Mouse (Mus musculus): ENCODE data around the gene Wrap73. TPM values are rescaled to one million over a fixed set of nuclear protein-coding genes. Genes with fewer than 3 reads are reported as not detected.

Wrap73 gene
- 47.5 and 50.3 TPM in 2 replicates for polyA plus RNA-seq (2016; fragmentation: Nextera tagmentation; extraction: Ambion mirVana)

- Histone ChIP-seq H3K36me3 (replicated peaks) (peaks cover 15% of the 10 kb centered on the region), H3K27me3 (ENCODE audit: poor library complexity, severe bottlenecking) (peaks cover 59% of the 10 kb centered on the region), H3K27ac (peak within 1 kb of the TSS; percentile 90), H3K4me1 (peaks cover 46% of the 10 kb centered on the region), H3K9me3 (no peaks in the 10 kb centered on the region), H3K4me3 (peak within 1 kb of the TSS; percentile 77)
- WGBS, result 3% methylated on average over 49 of the region's 49 CpGs
- peak; percentile 92 for DNase-seq (ENCODE audit: extremely low spot score, low spot score)
Observed at GRCm38 (mm10) chr4:154142211-154143040, at the start of gene Wrap73. Gene Wrap73 (plus strand): TSS chr4:154142372.

GRCm38 (mm10) chr4:154093210-154093609 lies 49.0 kb upstream of the Wrap73 start:
- no peak for DNase-seq (ENCODE audit: extremely low spot score, low spot score)
- Histone ChIP-seq H3K27me3 (ENCODE audit: poor library complexity, severe bottlenecking) (peaks cover 44% of the 10 kb centered on the region; the same call in 1 of the 2 replicates), H3K9me3 (no peaks in the 10 kb centered on the region), H3K4me1 (peaks cover 5% of the 10 kb centered on the region), H3K27ac (no peak overlapping the region), H3K36me3 (replicated peaks) (no peaks in the 10 kb centered on the region), H3K4me3 (no peak overlapping the region)
- 28% methylated on average over 9 of the region's 9 CpGs for WGBS

- Histone ChIP-seq H3K4me3 (no peak overlapping the region), H3K9me3 (no peaks in the 10 kb centered on the region), H3K36me3 (replicated peaks) (no peaks in the 10 kb centered on the region), H3K4me1 (no peaks in the 10 kb centered on the region; the same call in 1 of the 2 replicates), H3K27me3 (ENCODE audit: poor library complexity, severe bottlenecking) (peaks cover 31% of the 10 kb centered on the region; the same call in 1 of the 2 replicates), H3K27ac (no peak overlapping the region)
- WGBS, result 25% methylated on average over 6 of the region's 6 CpGs
- no peak for DNase-seq (ENCODE audit: extremely low spot score, low spot score)
Observed at GRCm38 (mm10) chr4:154096111-154096510, 46.1 kb upstream of the Wrap73 start.

GRCm38 (mm10) chr4:154099361-154099760 lies 42.8 kb upstream of the Wrap73 start:
- peaks cover 47% of the 10 kb centered on the region for H3K27me3 ChIP-seq (ENCODE audit: poor library complexity, severe bottlenecking)
- H3K36me3 ChIP-seq (replicated peaks), result no peaks in the 10 kb centered on the region
- H3K27ac ChIP-seq, result peak overlapping the region; percentile 21; the same call in 1 of the 2 replicates
- no peak for DNase-seq (ENCODE audit: extremely low spot score, low spot score)
- H3K4me3 ChIP-seq, result no peak overlapping the region
- WGBS, result 64% methylated on average over 7 of the region's 7 CpGs
- H3K9me3 ChIP-seq, result no peaks in the 10 kb centered on the region
- H3K4me1 ChIP-seq, result no peaks in the 10 kb centered on the region; the same call in 1 of the 2 replicates

- H3K27ac ChIP-seq, result no peak overlapping the region
- no peak for DNase-seq (ENCODE audit: extremely low spot score, low spot score)
- no peaks in the 10 kb centered on the region for H3K9me3 ChIP-seq
- H3K4me3 ChIP-seq, result no peak overlapping the region
- no peaks in the 10 kb centered on the region for H3K36me3 ChIP-seq (replicated peaks)
- peaks cover 11% of the 10 kb centered on the region for H3K4me1 ChIP-seq
- 80% methylated on average over 8 of the region's 8 CpGs for WGBS
- H3K27me3 ChIP-seq (ENCODE audit: poor library complexity, severe bottlenecking), result peaks cover 53% of the 10 kb centered on the region
Observed at GRCm38 (mm10) chr4:154103386-154103785, 38.8 kb upstream of the Wrap73 start.

DNA sequence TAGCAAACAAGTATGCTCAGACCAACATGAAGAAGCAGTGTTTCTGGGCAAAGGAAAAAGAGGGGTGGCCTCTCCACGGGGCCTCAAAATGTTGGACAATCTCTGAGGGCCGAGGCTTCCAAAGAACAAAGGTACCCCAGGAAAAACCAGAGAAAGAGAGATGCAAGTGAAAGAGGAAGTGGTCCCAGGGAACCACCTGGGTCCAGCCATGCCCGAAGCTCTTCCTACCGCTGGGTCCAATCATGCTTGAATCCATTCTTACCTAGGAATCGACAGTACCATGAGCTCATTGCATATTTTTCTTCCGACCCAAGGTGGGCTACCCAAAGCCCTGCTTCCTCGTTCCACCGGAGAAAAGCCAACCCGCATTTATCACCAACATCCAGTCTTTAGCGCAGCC lies 38.3 kb upstream of the Wrap73 start:
- Histone ChIP-seq H3K27ac (no peak overlapping the region), H3K36me3 (replicated peaks) (no peaks in the 10 kb centered on the region), H3K4me1 (peaks cover 11% of the 10 kb centered on the region), H3K4me3 (no peak overlapping the region), H3K9me3 (no peaks in the 10 kb centered on the region), H3K27me3 (ENCODE audit: poor library complexity, severe bottlenecking) (peaks cover 53% of the 10 kb centered on the region)
- no peak for DNase-seq (ENCODE audit: extremely low spot score, low spot score)
- WGBS, result 89% methylated on average over 10 of the region's 10 CpGs

DNA sequence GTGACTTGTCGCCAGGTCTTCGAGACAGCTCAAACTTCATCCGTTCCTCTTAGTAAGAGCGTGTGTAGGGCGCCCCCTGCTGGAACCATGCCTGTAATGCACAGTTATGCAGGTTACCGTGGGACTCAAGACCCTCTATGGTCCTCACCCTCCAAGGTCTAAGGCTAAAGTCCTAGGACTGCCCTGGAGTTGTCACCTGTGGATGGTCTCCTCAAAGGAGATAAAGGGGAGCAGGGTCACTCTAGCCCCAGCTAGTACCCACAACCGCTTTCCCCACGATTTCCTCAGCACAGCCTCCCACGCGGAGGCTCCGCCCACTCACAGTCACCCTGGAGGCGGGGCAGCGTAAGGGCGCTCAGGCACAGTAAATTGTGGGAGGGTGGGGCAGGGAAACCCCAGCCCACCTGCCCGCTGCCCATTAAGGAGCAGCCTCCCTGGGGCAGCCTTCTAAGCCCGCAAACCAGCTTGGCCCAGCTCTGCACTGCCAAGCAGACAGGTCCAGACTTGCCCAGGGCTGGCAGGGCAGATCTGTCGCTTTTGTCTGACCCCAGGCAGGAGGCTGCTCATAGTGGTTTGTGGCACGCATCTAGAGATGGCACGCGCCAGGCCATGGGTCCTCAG lies 36.7 kb upstream of the Wrap73 start:
- Histone ChIP-seq H3K36me3 (replicated peaks) (no peaks in the 10 kb centered on the region), H3K27ac (peak overlapping the region; percentile 56), H3K4me3 (peak overlapping the region; percentile 38), H3K4me1 (peaks cover 11% of the 10 kb centered on the region), H3K9me3 (no peaks in the 10 kb centered on the region), H3K27me3 (ENCODE audit: poor library complexity, severe bottlenecking) (peaks cover 47% of the 10 kb centered on the region)
- 28% methylated on average over 20 of the region's 20 CpGs for WGBS
- DNase-seq (ENCODE audit: extremely low spot score, low spot score), result peak; percentile 81

- WGBS, result 84% methylated on average over 13 of the region's 13 CpGs
- Histone ChIP-seq H3K27me3 (ENCODE audit: poor library complexity, severe bottlenecking) (peaks cover 47% of the 10 kb centered on the region), H3K36me3 (replicated peaks) (no peaks in the 10 kb centered on the region), H3K4me3 (no peak overlapping the region), H3K9me3 (no peaks in the 10 kb centered on the region), H3K27ac (no peak overlapping the region), H3K4me1 (peaks cover 11% of the 10 kb centered on the region)
- no peak for DNase-seq (ENCODE audit: extremely low spot score, low spot score)
Observed at GRCm38 (mm10) chr4:154106497-154107061, 35.6 kb upstream of the Wrap73 start.

GRCm38 (mm10) chr4:154109216-154109849 lies 32.8 kb upstream of the Wrap73 start:
- H3K27me3 ChIP-seq (ENCODE audit: poor library complexity, severe bottlenecking), result peaks cover 30% of the 10 kb centered on the region

DNA sequence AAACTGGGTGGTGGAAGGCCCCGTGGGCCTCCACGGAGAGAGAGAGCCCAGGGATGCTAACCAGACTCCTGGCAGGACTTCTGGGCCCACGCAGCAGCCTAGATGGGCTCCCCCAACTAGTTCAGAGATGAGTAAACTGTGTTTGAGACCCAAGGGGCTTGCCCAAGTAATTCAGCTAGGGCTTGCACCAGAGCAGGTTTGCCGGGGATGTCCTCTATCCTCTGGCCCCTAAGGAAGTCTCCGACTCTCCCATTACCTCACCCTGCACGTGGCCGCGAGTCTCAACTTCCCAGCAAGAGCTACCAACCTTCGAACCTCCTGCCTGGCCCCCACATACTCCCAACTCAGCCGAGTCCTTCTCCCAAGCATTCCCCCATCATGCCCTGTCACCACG lies 32.3 kb upstream of the Wrap73 start:
- DNase-seq (ENCODE audit: extremely low spot score, low spot score), result no peak
- no peaks in the 10 kb centered on the region for H3K9me3 ChIP-seq
- H3K4me3 ChIP-seq, result no peak overlapping the region

More at GRCm38 (mm10) chr4:154109216-154109849, 32.8 kb upstream of the Wrap73 start:
- Histone ChIP-seq H3K9me3 (no peaks in the 10 kb centered on the region), H3K27ac (no peak overlapping the region), H3K4me3 (no peak overlapping the region), H3K36me3 (replicated peaks) (no peaks in the 10 kb centered on the region), H3K4me1 (peaks cover 11% of the 10 kb centered on the region)
- WGBS, result 66% methylated on average over 18 of the region's 18 CpGs
- DNase-seq (ENCODE audit: extremely low spot score, low spot score), result no peak

DNA sequence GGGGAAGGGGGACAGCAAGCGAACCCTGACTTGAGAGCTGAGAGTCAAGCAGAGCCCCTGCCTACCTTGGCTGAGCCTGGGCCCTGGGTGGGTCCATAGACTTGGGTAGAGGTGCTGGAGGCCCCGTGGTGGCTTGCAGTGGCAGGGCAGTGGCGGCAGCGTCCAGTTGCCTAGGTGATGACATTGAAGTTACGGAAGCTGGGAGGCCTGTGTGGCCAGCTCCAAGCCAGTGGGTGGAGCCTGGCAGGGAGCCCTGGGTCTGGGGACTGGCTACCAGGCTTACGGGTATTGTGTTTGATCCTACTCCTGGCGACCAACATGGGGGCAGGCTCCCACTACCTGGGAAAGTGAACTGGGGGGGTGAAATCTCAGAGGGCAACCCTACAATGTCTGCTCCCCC lies 25.8 kb upstream of the Wrap73 start:
- Histone ChIP-seq H3K27me3 (ENCODE audit: poor library complexity, severe bottlenecking) (no peaks in the 10 kb centered on the region), H3K36me3 (replicated peaks) (no peaks in the 10 kb centered on the region), H3K9me3 (no peaks in the 10 kb centered on the region), H3K4me3 (no peak overlapping the region), H3K27ac (no peak overlapping the region), H3K4me1 (peaks cover 15% of the 10 kb centered on the region)
- 69% methylated on average over 7 of the region's 7 CpGs for WGBS
- no peak for DNase-seq (ENCODE audit: extremely low spot score, low spot score)

More for the DNA sequence above, 32.3 kb upstream of the Wrap73 start:
- Histone ChIP-seq H3K36me3 (replicated peaks) (no peaks in the 10 kb centered on the region), H3K27ac (no peak overlapping the region), H3K4me1 (peaks cover 11% of the 10 kb centered on the region), H3K27me3 (ENCODE audit: poor library complexity, severe bottlenecking) (peaks cover 25% of the 10 kb centered on the region)
- 78% methylated on average over 11 of the region's 11 CpGs for WGBS

- no peaks in the 10 kb centered on the region for H3K9me3 ChIP-seq
- no peaks in the 10 kb centered on the region for H3K36me3 ChIP-seq (replicated peaks)
- no peak overlapping the region for H3K4me3 ChIP-seq
- H3K27me3 ChIP-seq (ENCODE audit: poor library complexity, severe bottlenecking), result peaks cover 12% of the 10 kb centered on the region
- no peak for DNase-seq (ENCODE audit: extremely low spot score, low spot score)
- 86% methylated on average over 9 of the region's 9 CpGs for WGBS
- H3K4me1 ChIP-seq, result peaks cover 30% of the 10 kb centered on the region
- H3K27ac ChIP-seq, result no peak overlapping the region
Observed at GRCm38 (mm10) chr4:154118782-154119181, 23.4 kb upstream of the Wrap73 start.

Measured in forebrain, embryonic 10.5 days (tissue).